In the genomic region with DNA sequence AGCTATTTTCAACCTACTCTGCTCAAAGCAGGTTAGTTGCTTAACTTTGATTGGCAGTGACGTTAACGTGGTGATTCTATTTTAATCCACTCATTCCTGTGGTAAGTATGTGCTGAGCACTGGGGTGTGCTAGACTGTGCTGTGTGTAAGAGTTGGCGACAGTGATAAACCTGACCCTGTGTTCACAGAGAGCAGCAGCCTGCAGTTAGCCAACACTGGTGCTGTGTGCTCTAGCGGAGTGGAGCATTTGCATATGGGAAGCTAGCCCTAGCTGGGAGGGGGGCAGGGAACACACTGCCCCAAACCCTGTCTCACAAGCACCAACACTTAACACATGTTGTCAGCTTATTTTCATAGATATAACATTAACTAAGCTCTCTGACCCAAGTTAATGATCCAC, we compare ENCODE assay signal across 8 mouse cellular contexts. TPM values are rescaled to one million over a fixed set of nuclear protein-coding genes. Genes with fewer than 3 reads are reported as not detected.
DNase-seq lines count a peak whose midpoint lies in the region; ATAC-seq lines count a peak whose summit lies in the region.

No protein-coding gene starts in this region.

- peak; percentile 23 for DNase-seq in forebrain, embryonic 14.5 days (ENCODE audit: low spot score)
- no peak for DNase-seq in forebrain, embryonic 10.5 days (ENCODE audit: extremely low spot score, low spot score)
- peak; percentile 84 for DNase-seq in 416B (ENCODE audit: low read depth)
- no peak for DNase-seq in liver, embryonic 11.5 days (ENCODE audit: low spot score)
- DNase-seq in frontal cortex, postnatal 36 days (ENCODE audit: low spot score in 2 of 2): no peak
- no peak for DNase-seq in testis, postnatal 10 days (ENCODE audit: low spot score)
- no peak for DNase-seq in cerebellum, adult 18-20 months

- H3K27me3 ChIP-seq in forebrain, embryonic 14.5 days (replicated peaks; ENCODE audit: control insufficient read depth, insufficient read depth, low read length): no peaks in the 10 kb centered on the region
- H3K27me3 ChIP-seq in forebrain, embryonic 10.5 days (ENCODE audit: poor library complexity, severe bottlenecking): no peaks in the 10 kb centered on the region
- H3K27me3 ChIP-seq in liver, embryonic 11.5 days (replicated peaks; ENCODE audit: control insufficient read depth, insufficient read depth, low read length): no peaks in the 10 kb centered on the region

- no peak overlapping the region for H3K27ac ChIP-seq in forebrain, embryonic 14.5 days (ENCODE audit: low read depth, low read length)
- H3K27ac ChIP-seq in forebrain, embryonic 10.5 days: no peak overlapping the region
- H3K27ac ChIP-seq in liver, embryonic 11.5 days (ENCODE audit: low read depth, low read length): no peak overlapping the region

- H3K4me2 ChIP-seq in forebrain, embryonic 14.5 days (ENCODE audit: low read length): no peak overlapping the region
- no peak overlapping the region for H3K4me2 ChIP-seq in liver, embryonic 11.5 days

- no peak overlapping the region for H3K4me3 ChIP-seq in forebrain, embryonic 14.5 days (ENCODE audit: low read depth, low read length)
- no peak overlapping the region for H3K4me3 ChIP-seq in forebrain, embryonic 10.5 days
- no peak overlapping the region for H3K4me3 ChIP-seq in liver, embryonic 11.5 days (ENCODE audit: low read depth, low read length)

- no peaks in the 10 kb centered on the region for H3K4me1 ChIP-seq in forebrain, embryonic 14.5 days (ENCODE audit: control insufficient read depth, insufficient read depth, low read length)
- H3K4me1 ChIP-seq in forebrain, embryonic 10.5 days: 0 out of 2 replicates have a peak, but pooled peaks cover 4% of the 10 kb centered on the region
- H3K4me1 ChIP-seq in liver, embryonic 11.5 days (replicated peaks; ENCODE audit: control insufficient read depth, insufficient read depth, low read length): 0 out of 2 replicates have a peak, but pooled peaks cover 3% of the 10 kb centered on the region

- peak; percentile 57; the same call in 1 of the 2 replicates for ATAC-seq in forebrain, embryonic 14.5 days
- ATAC-seq in granulocyte monocyte progenitor cell, adult 5-6 weeks (replicated peaks; ENCODE audit: poor library complexity, severe bottlenecking): peak; percentile 90
- peak; percentile 54; the same call in 1 of the 2 replicates for ATAC-seq in liver, embryonic 11.5 days (replicated peaks; ENCODE audit: low FRiP score)

- H3K9ac ChIP-seq in forebrain, embryonic 14.5 days (ENCODE audit: low read length): no peak overlapping the region
- no peak overlapping the region for H3K9ac ChIP-seq in liver, embryonic 11.5 days (ENCODE audit: low read depth, low read length)

- H3K36me3 ChIP-seq in forebrain, embryonic 14.5 days (ENCODE audit: control insufficient read depth, insufficient read depth, low read length): no peaks in the 10 kb centered on the region
- H3K36me3 ChIP-seq in forebrain, embryonic 10.5 days (replicated peaks): no peaks in the 10 kb centered on the region
- no peaks in the 10 kb centered on the region for H3K36me3 ChIP-seq in liver, embryonic 11.5 days (ENCODE audit: control insufficient read depth, insufficient read depth, low read length)

- WGBS in forebrain, embryonic 14.5 days: 51% methylated on average over 4 of the region's 4 CpGs
- 66% methylated on average over 4 of the region's 4 CpGs for WGBS in forebrain, embryonic 10.5 days
- WGBS in liver, embryonic 11.5 days: 23% methylated on average over 4 of the region's 4 CpGs

- no peaks in the 10 kb centered on the region for H3K9me3 ChIP-seq in forebrain, embryonic 14.5 days (replicated peaks; ENCODE audit: control insufficient read depth, low read length)
- H3K9me3 ChIP-seq in forebrain, embryonic 10.5 days: no peaks in the 10 kb centered on the region; the same call in 1 of the 2 replicates
- H3K9me3 ChIP-seq in liver, embryonic 11.5 days (ENCODE audit: control insufficient read depth, low read length): no peaks in the 10 kb centered on the region

RNA-seq across cellular contexts. Expression of a gene that starts 11.7 kb away (rescaled TPM):
- polyA plus RNA-seq in forebrain, embryonic 14.5 days (2014; fragmentation: Nextera tagmentation; extraction: Ambion mirVana): 5.3 TPM in 2 replicates
- 5.2 and 5.6 TPM in 2 replicates for polyA plus RNA-seq in forebrain, embryonic 10.5 days (2016; fragmentation: Nextera tagmentation; extraction: Ambion mirVana)
- 24.6 and 34.4 TPM in 2 replicates for total RNA-seq in granulocyte monocyte progenitor cell, adult 5-6 weeks (2014; fragmentation: Nextera tagmentation)
- 26.0 and 34.8 TPM in 2 replicates for total RNA-seq in granulocyte monocyte progenitor cell, adult 5-6 weeks (2017)
- polyA plus RNA-seq in liver, embryonic 11.5 days (2014; fragmentation: Nextera tagmentation; extraction: Ambion mirVana): 10.2 and 11.0 TPM in 2 replicates

Comparison
In these comparisons a context has a peak if more than half of its experiments do, and no peak if none do; other contexts are left out.
1. DNase-seq: peak in forebrain, embryonic 14.5 days (single experiment) and 416B (single experiment); none in forebrain, embryonic 10.5 days (single experiment), liver, embryonic 11.5 days (single experiment), frontal cortex, postnatal 36 days (0 of 2), testis, postnatal 10 days (single experiment) and cerebellum, adult 18-20 months (0 of 2).
2. Peak in every context shown above with its lines, with median percentiles within 50 percentile points of each other: ATAC-seq.